Mouse (Mus musculus): ENCODE measurements at regions not wholly inside any gene's neighbourhood (a gene's known extent, or its start where the extent isn't known, plus 50 kb on each side); places are given as distances from the start of the nearest gene placed in this dataset.

DNA sequence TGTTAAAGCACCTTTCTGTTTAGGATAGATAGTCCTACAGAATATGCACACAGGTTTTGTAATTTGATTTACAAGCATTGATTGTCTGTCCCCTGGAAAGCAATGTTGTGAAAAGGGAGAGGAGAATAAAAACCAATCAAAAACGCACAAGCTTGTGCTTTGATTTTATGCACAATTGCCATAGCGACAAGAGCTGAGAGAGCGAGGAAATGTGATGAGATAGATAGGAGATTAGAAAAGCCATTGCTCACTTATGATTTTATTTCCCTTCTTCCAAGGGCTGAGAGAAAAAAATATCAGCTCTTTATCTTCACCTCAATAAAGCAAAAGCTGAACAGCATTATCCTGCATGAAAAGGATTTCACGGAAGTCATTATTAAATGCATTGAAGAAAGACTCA, 133.0 kb upstream of the Nrxn1 start:
- TF ChIP-seq MYOG (IDR thresholded peaks at IDR 0.05; ENCODE audit: control insufficient read depth in 1 of 3, insufficient read depth in 1 of 3, insufficient read length in 2 of 3, low read depth in 2 of 3) (no peak), POLR2A (IDR thresholded peaks at IDR 0.05; ENCODE audit: insufficient read length, low read depth) (no peak), MYOD1 (IDR thresholded peaks at IDR 0.05; ENCODE audit: control insufficient read depth in 1 of 3, insufficient read length in 2 of 3, low read depth in 2 of 3) (no peak), CEBPB (IDR thresholded peaks at IDR 0.05; ENCODE audit: insufficient read depth, poor library complexity, severe bottlenecking) (no peak), USF1 (IDR thresholded peaks at IDR 0.05; ENCODE audit: low read depth) (no peak), TCF3 (IDR thresholded peaks at IDR 0.05; ENCODE audit: insufficient read length, low read depth) (no peak), MAX (IDR thresholded peaks at IDR 0.05; ENCODE audit: low read depth) (no peak), TCF12 (IDR thresholded peaks at IDR 0.05; ENCODE audit: insufficient read depth, poor library complexity, severe bottlenecking) (no peak), REST (IDR thresholded peaks at IDR 0.05; ENCODE audit: insufficient read depth, insufficient read length) (no peak), POLR2AphosphoS2 (IDR thresholded peaks at IDR 0.05; ENCODE audit: insufficient read length, low read depth) (no peak)

Data from myocyte (in vitro differentiated cells).